Mouse (Mus musculus) mouse trophoblast stem cell (cell line): ENCODE data around the gene Olfr1387.
"Not testable (repeated sequence)": the region's sequence is repeated elsewhere in the genome, so short reads cannot be mapped to it uniquely, and the experiment has no call there.

Source experiments
- in situ Hi-C, 2 experiments: fragments of 300-500 bp; cut with MseI, MboI; formaldehyde crosslinking; loops; 2 replicates in 1 of 2; 3 replicates in 1 of 2; pipeline ENCODE4 v1.15.1; 2025

Olfr1387 gene

DNA sequence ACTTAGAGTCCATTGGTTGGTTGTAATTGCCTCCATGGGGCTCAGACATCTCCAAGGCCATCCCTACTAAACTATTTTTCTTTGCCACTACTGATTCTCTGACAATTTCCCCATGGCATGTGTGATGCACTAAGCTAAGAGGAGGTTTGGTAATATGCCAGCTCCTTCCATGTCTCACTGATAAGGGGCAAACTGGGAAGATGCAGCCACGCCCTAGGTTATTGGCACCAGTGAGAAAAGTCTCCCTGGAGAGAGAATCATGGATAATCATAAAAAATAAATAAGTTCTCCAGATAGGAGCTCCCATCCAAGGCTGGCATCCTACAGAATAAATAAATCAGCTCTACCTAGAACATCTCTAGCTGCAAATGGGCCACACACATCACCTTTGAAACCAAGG, at the start of gene Olfr1387:
TSS of gene Olfr1387 (plus strand) at position 301 of the 400 bp plus-strand sequence.
- in situ Hi-C loops: no loop called here

GRCm38 (mm10) chr11:49406784-49407183, 48.4 kb upstream of the Olfr1387 start:
- in situ Hi-C loops: no loop called here

GRCm38 (mm10) chr11:49410540-49410939, 44.6 kb upstream of the Olfr1387 start:
- in situ Hi-C loops: loop anchor here in 1 of 2 experiments (10.0 kb wide), 1 partner anchor 226 kb away; the partner anchor contains the start of gene Btnl9

- in situ Hi-C loops: no loop called here
Measured at GRCm38 (mm10) chr11:49422767-49423166, 32.4 kb upstream of the Olfr1387 start, which contains the start of gene Olfr1389. TSS of gene Olfr1389 (plus strand) at chr11:49423067.

- in situ Hi-C loops: no loop called here
Measured at GRCm38 (mm10) chr11:49425257-49425927, 29.8 kb upstream of the Olfr1387 start.

- in situ Hi-C loops: no loop called here
Measured at GRCm38 (mm10) chr11:49429641-49430040, 25.5 kb upstream of the Olfr1387 start.

GRCm38 (mm10) chr11:49436411-49436810, 18.7 kb upstream of the Olfr1387 start, which contains the start of gene Olfr1388:
TSS of gene Olfr1388 (plus strand) at chr11:49436624.
- in situ Hi-C loops: no loop called here

DNA sequence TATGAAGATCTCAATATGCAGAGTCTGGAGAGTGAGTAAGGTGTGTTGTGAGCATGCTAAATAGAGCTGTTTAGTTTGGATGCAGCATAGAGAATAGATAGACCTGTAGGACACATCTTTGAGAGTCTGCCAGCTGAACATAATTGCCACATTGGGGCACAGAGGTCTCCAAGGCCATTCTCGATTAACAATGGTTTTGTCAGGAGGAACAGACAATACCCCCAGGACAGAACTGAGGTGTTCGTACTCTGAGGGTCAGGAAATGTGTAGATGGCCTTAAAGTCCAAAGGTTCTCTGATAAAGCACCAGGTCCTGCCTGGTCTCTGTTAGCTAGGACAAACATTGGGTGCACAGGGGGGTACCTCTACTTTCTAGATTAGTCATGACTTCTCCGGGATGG, 9.6 kb downstream of the Olfr1387 start, which contains the start of gene Olfr1386:
TSS of gene Olfr1386 (plus strand) at position 301 of the 400 bp plus-strand sequence.
- in situ Hi-C loops: not testable (repeated sequence)

DNA sequence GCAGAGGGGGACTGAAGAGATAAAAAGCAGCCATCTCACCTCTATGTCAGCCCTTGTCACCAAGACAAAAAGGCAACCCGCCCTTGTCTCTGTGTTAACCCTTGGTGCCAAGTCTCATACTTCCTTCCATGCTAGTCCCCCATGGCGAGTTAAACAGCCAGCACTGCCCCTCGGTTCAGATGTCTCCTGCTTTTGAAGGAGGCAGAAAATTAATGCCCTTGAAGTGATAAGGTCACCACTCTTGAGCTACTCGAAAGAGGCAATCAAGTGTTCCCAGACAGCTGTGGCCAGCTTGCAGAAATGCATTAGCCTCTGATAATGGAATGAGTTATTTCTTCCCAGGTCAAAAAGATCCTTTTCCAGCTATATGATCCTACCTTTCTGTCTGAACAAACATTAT, 30.8 kb downstream of the Olfr1387 start:
- in situ Hi-C loops: no loop called here

GRCm38 (mm10) chr11:49488770-49489169, 33.6 kb downstream of the Olfr1387 start, which contains the start of gene Olfr1385:
TSS of gene Olfr1385 (plus strand) at chr11:49489070.
- in situ Hi-C loops: not testable (repeated sequence)
